Mouse (Mus musculus): ENCODE results near the gene Rims1. TPM values are rescaled to one million over a fixed set of nuclear protein-coding genes. Genes with fewer than 3 reads are reported as not detected.

Gene Rims1
- polyA plus RNA-seq, 1 experiment, result not detected

DNA sequence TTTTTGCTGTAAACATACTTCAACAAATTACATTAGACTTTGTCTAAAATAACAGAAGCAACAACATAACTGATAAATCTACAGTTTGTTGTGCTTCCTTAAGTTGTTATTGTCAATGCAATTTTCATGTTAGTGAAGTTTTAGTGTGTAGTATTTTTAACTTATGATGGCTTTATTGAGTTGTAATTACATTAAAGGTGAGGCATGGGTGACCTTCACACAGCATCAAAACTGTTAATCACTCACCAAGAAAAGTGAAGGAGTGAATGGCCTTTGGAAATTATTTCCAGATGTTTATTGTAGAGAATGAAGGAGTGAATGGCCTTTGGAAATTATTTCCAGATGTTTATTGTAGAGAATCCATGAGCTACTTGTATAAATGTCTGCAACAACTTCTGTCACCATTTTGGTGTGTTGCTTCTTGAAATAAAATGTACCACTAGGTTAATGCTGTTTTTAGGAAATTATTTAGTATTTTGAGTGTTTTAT lies 556.9 kb downstream of the Rims1 start:
- H3K9me3 ChIP-seq, result no peaks in the 10 kb centered on the region
- TF ChIP-seq GATA1 (IDR thresholded peaks at IDR 0.05; ENCODE audit: borderline replicate concordance, low read length) (no peak), FLI1 (IDR thresholded peaks at IDR 0.05; ENCODE audit: low read length) (no peak)
- H3K27me3 ChIP-seq (replicated peaks), result no peaks in the 10 kb centered on the region
- no peaks in the 10 kb centered on the region for H3K4me1 ChIP-seq
- no peaks in the 10 kb centered on the region for H3K36me3 ChIP-seq (replicated peaks; ENCODE audit: low read length)
- no peak overlapping the region for H3K4me3 ChIP-seq (replicated peaks)

DNA sequence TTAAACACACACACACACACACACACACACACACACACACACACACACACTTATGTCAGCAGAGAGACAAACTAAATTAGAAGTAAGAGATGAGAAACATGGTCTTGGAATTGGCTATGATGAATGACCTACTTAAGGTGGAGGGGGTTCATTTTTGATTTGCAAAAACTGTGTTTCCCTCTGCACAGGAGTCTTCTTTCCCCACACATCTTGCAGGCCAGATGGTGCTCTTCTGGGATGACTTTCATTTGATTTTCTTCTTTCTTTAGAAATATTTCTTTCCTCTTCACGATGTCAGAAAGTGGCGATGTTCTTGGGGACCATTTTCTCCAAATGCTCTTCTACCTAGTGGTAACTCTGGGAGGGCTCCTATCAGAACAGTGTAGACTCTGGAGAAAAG lies 560.0 kb downstream of the Rims1 start:
- Histone ChIP-seq H3K4me3 (replicated peaks) (no peak overlapping the region), H3K36me3 (replicated peaks; ENCODE audit: low read length) (no peaks in the 10 kb centered on the region), H3K27me3 (replicated peaks) (no peaks in the 10 kb centered on the region), H3K9me3 (no peaks in the 10 kb centered on the region), H3K4me1 (no peaks in the 10 kb centered on the region)
- TF ChIP-seq GATA1 (IDR thresholded peaks at IDR 0.05; ENCODE audit: borderline replicate concordance, low read length) (no peak), FLI1 (IDR thresholded peaks at IDR 0.05; ENCODE audit: low read length) (no peak)
